23 mouse cellular contexts compared by ENCODE assay signal in the genomic region with DNA sequence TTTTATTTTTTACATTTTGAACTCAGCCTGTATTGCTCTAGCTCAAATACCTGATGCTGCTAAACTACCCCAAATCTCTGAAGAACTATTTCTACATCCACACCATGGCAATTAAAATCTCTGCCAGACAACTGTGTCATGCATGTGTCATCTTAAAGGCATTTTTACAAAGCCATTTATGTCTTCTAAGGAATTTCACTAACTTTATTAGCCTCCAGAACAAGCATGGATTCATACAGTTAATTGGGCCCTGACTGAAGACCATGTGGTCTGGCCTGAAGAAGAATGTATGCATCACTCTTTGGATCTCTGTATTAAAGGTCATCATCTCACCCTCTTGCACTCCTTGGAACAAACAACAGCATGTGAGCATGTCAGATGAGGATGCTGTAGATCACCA.
DNase-seq lines count a peak whose midpoint lies in the region; ATAC-seq and TF ChIP-seq lines count a peak whose summit lies in the region.
"Had no signal": no experiment of that assay in that cellular context is flagged by ENCODE, and none has a peak within 500 bp of the region (broad histone marks: within the 10 kb centered on the region; RNA-seq: fewer than 3 reads in every experiment).

No protein-coding gene starts in this region.

- peaks cover 8% of the 10 kb centered on the region for H3K4me1 ChIP-seq in embryonic fibroblast, embryonic 13.5 days (ENCODE audit: control insufficient read depth, insufficient read depth, low read length)
- H3K4me1 ChIP-seq: embryonic facial prominence, embryonic 13.5 days; embryonic facial prominence, embryonic 15.5 days; forebrain, embryonic 13.5 days; forebrain, embryonic 15.5 days had no signal

- no peaks in the 10 kb centered on the region for H3K27me3 ChIP-seq in C2C12 (ENCODE audit: control insufficient read depth, insufficient read depth, insufficient read length)
- H3K27me3 ChIP-seq: embryonic facial prominence, embryonic 13.5 days; embryonic facial prominence, embryonic 15.5 days; forebrain, embryonic 13.5 days; forebrain, embryonic 15.5 days had no signal

- TF ChIP-seq POLR2A in embryonic fibroblast, embryonic 13.5 days (IDR thresholded peaks at IDR 0.05; ENCODE audit: low read depth, low read length), result no peak

- TF ChIP-seq CTCF in C2C12 (IDR thresholded peaks at IDR 0.05; ENCODE audit: control insufficient read depth, insufficient read depth, insufficient read length), result no peak
- no peak for TF ChIP-seq CTCF in embryonic fibroblast, embryonic 13.5 days (IDR thresholded peaks at IDR 0.05; ENCODE audit: borderline replicate concordance, insufficient read depth, low read length)

- no peaks in the 10 kb centered on the region for H3K79me2 ChIP-seq in C2C12 (ENCODE audit: control insufficient read depth, insufficient read depth)

- H3K36me3 ChIP-seq in C2C12 (ENCODE audit: control insufficient read depth, insufficient read depth), result no peaks in the 10 kb centered on the region
- H3K36me3 ChIP-seq: embryonic facial prominence, embryonic 13.5 days; embryonic facial prominence, embryonic 15.5 days; forebrain, embryonic 15.5 days had no signal

- ATAC-seq in megakaryocyte progenitor cell, adult 5-6 weeks (replicated peaks; ENCODE audit: poor library complexity), result no peak
- ATAC-seq: activated CD4-positive, CD25-positive, alpha-beta regulatory T cell, adult 4 months; forebrain, embryonic 13.5 days; forebrain, embryonic 15.5 days; forebrain, postnatal 0 days had no signal

- no peaks in the 10 kb centered on the region for H3K79me3 ChIP-seq in C2C12 (ENCODE audit: low read depth)

- H3K4me3 ChIP-seq in C2C12 (ENCODE audit: insufficient read depth, poor library complexity, severe bottlenecking), result no peak overlapping the region
- no peak overlapping the region for H3K4me3 ChIP-seq in embryonic fibroblast, embryonic 13.5 days (ENCODE audit: insufficient read depth, low read length)
- H3K4me3 ChIP-seq: embryonic facial prominence, embryonic 13.5 days; embryonic facial prominence, embryonic 15.5 days; forebrain, embryonic 13.5 days; forebrain, embryonic 15.5 days had no signal

- peak overlapping the region; percentile 46; the same call in 1 of the 2 replicates for H3K27ac ChIP-seq in embryonic fibroblast, embryonic 13.5 days (ENCODE audit: insufficient read depth, low read length)
- H3K27ac ChIP-seq: embryonic facial prominence, embryonic 13.5 days; embryonic facial prominence, embryonic 15.5 days; forebrain, embryonic 13.5 days; forebrain, embryonic 15.5 days had no signal

- H3ac ChIP-seq in C2C12 (ENCODE audit: control insufficient read depth, insufficient read length, low read depth), result no peak overlapping the region

- DNase-seq in 3134 (ENCODE audit: extremely low read depth, insufficient read length, low spot score) (peak; percentile 18), NIH3T3 (ENCODE audit: low read depth) (peak; percentile 55)
- DNase-seq in cerebellum, adult 9-11 months, result no peak
- DNase-seq in spleen, adult 12 weeks (ENCODE audit: low spot score), result no peak
- no peak for DNase-seq in testis, postnatal 14 days (ENCODE audit: low spot score)
- DNase-seq: adrenal gland, adult 8-10 months; adrenal gland, postnatal 14 days; B cell, adult 2 months; cerebellum, adult 11 months; cerebellum, adult 2 months; cerebellum, adult 9-10 months; cerebellum, postnatal 14 days; cerebellum, postnatal 36 days; embryo, embryonic 11 days; forebrain, postnatal 0 days had no signal

TF ChIP-seq in C2C12, 6 proteins besides CTCF, POLR2A, EP300 and RAD21:
- TF ChIP-seq MAX (IDR thresholded peaks at IDR 0.05), result peak; percentile 89
- TF ChIP-seq USF1 (IDR thresholded peaks at IDR 0.05; ENCODE audit: low read depth), result peak; percentile 59
- peak; percentile 68 for TF ChIP-seq CEBPB (IDR thresholded peaks at IDR 0.05; ENCODE audit: low read depth)
- TF ChIP-seq MYOG (IDR thresholded peaks at IDR 0.05; ENCODE audit: control insufficient read depth, extremely low read depth, insufficient read length), result no peak
- peak; percentile 13 for TF ChIP-seq MYOD1 (IDR thresholded peaks at IDR 0.05; ENCODE audit: control insufficient read depth, insufficient read length, low read depth)
- peak; percentile 88 for TF ChIP-seq FOSL1 (IDR thresholded peaks at IDR 0.05; ENCODE audit: insufficient read depth, low read length, poor library complexity, severe bottlenecking)
TF ChIP-seq in C2C12: peak in this region for 5.

Comparison
In these comparisons a context has a peak if more than half of its experiments do, and no peak if none do; other contexts are left out.
1. DNase-seq: peak in 3134 (single experiment) and NIH3T3 (single experiment); none in cerebellum, adult 9-11 months (single experiment), spleen, adult 12 weeks (single experiment) and testis, postnatal 14 days (single experiment).